Mouse (Mus musculus) lung, postnatal 10 days (tissue): ENCODE measurements around the gene Ap3b1.
A peak's percentile ranks its signal among the peaks of the same experiment; 100 is the strongest.
"Not testable (repeated sequence)": the region's sequence is repeated elsewhere in the genome, so short reads cannot be mapped to it uniquely, and the experiment has no call there.

Experiments used
- DNase-seq: peaks from one replicate; pipeline ENCODE4 v3.0.0; 2021

Gene Ap3b1

GRCm38 (mm10) chr13:94358401-94359265 lies at the start of gene Ap3b1:
TSS of gene Ap3b1 (plus strand) at chr13:94358960.
- peak; percentile 93 for DNase-seq

GRCm38 (mm10) chr13:94312812-94313211 lies 45.9 kb upstream of the Ap3b1 start:
- DNase-seq = not testable (repeated sequence)

- DNase-seq = no peak
Measured at GRCm38 (mm10) chr13:94316975-94317511, 41.7 kb upstream of the Ap3b1 start.

GRCm38 (mm10) chr13:94321094-94321792 lies 37.5 kb upstream of the Ap3b1 start:
- DNase-seq = no peak

GRCm38 (mm10) chr13:94322475-94322874 lies 36.3 kb upstream of the Ap3b1 start:
- no peak for DNase-seq

- DNase-seq = no peak
Measured at GRCm38 (mm10) chr13:94328063-94328462, 30.7 kb upstream of the Ap3b1 start.

GRCm38 (mm10) chr13:94329005-94329404 lies 29.8 kb upstream of the Ap3b1 start:
- DNase-seq = not testable (repeated sequence)

- no peak for DNase-seq
Measured at GRCm38 (mm10) chr13:94330392-94330979, 28.3 kb upstream of the Ap3b1 start.

GRCm38 (mm10) chr13:94338357-94338756 lies 20.4 kb upstream of the Ap3b1 start:
- no peak for DNase-seq

GRCm38 (mm10) chr13:94343192-94343591 lies 15.6 kb upstream of the Ap3b1 start:
- no peak for DNase-seq

GRCm38 (mm10) chr13:94344600-94344999 lies 14.2 kb upstream of the Ap3b1 start:
- DNase-seq = not testable (repeated sequence)

GRCm38 (mm10) chr13:94354584-94354983 lies 4.2 kb upstream of the Ap3b1 start:
- no peak for DNase-seq

GRCm38 (mm10) chr13:94358101-94358400 lies 709 bp upstream of the Ap3b1 start:
- DNase-seq = no peak

- DNase-seq = peak; percentile 11
Measured at GRCm38 (mm10) chr13:94359282-94359920, 641 bp downstream of the Ap3b1 start.

- DNase-seq = not testable (repeated sequence)
Measured at GRCm38 (mm10) chr13:94361013-94361580, 2.3 kb downstream of the Ap3b1 start.

GRCm38 (mm10) chr13:94364336-94364735 lies 5.6 kb downstream of the Ap3b1 start:
- no peak for DNase-seq

- DNase-seq = no peak
Measured at GRCm38 (mm10) chr13:94365108-94365907, 6.5 kb downstream of the Ap3b1 start.

- no peak for DNase-seq
Measured at GRCm38 (mm10) chr13:94367869-94368268, 9.1 kb downstream of the Ap3b1 start.

GRCm38 (mm10) chr13:94370521-94370920 lies 11.8 kb downstream of the Ap3b1 start:
- DNase-seq = no peak

GRCm38 (mm10) chr13:94372066-94372465 lies 13.3 kb downstream of the Ap3b1 start:
- DNase-seq = no peak

GRCm38 (mm10) chr13:94374131-94374530 lies 15.4 kb downstream of the Ap3b1 start:
- DNase-seq = no peak
